Mouse (Mus musculus) midbrain, embryonic 11.5 days (tissue): Measurements from ENCODE around the gene Dhcr7. TPM values are rescaled to one million over a fixed set of nuclear protein-coding genes. Genes with fewer than 3 reads are reported as not detected.

Experiments
- ATAC-seq: fragments of 200-750 bp; cut with Nextera tagmentation; 2 replicates; pipeline ENCODE4 v1.8.0; 2017; ENCODE audit warnings: moderate TSS enrichment, moderate library complexity; ENCODE audit not compliant: low FRiP score
- DNase-seq: peaks from one replicate; pipeline ENCODE4 v3.0.0; 2015; ENCODE audit warnings: low spot score; ENCODE audit errors: missing footprints
- H3K27ac ChIP-seq: fragments of 300-500 bp; sonication (generic); 2 replicates; pipeline ENCODE4 v1.5.1; 2014; ENCODE audit warnings: low read depth, low read length
- H3K27me3 ChIP-seq: fragments of 300-500 bp; sonication (generic); 2 replicates; pipeline ENCODE4 v1.6.1; 2014; ENCODE audit warnings: mild to moderate bottlenecking, low read length, moderate library complexity, mixed read lengths; ENCODE audit not compliant: control insufficient read depth, insufficient read depth
- H3K36me3 ChIP-seq: fragments of 300-500 bp; sonication (generic); 2 replicates; pipeline ENCODE4 v1.6.1; 2014; ENCODE audit warnings: mild to moderate bottlenecking, low read length, moderate library complexity, mixed read lengths; ENCODE audit not compliant: control insufficient read depth, insufficient read depth
- H3K4me1 ChIP-seq: fragments of 300-500 bp; sonication (generic); 2 replicates; pipeline ENCODE4 v1.6.1; 2014; ENCODE audit warnings: low read length; ENCODE audit not compliant: control insufficient read depth, insufficient read depth
- H3K4me2 ChIP-seq: fragments of 300-500 bp; sonication (generic); 2 replicates; pipeline ENCODE4 v1.6.1; 2014; ENCODE audit warnings: mild to moderate bottlenecking, moderate library complexity
- H3K4me3 ChIP-seq: fragments of 300-500 bp; sonication (generic); 2 replicates; pipeline ENCODE4 v1.5.1; 2014; ENCODE audit warnings: low read depth, low read length
- H3K9ac ChIP-seq: fragments of 300-500 bp; sonication (generic); 2 replicates; pipeline ENCODE4 v1.6.1; 2014; ENCODE audit warnings: low read length
- H3K9me3 ChIP-seq: fragments of 300-500 bp; sonication (generic); 2 replicates; pipeline ENCODE4 v1.6.1; 2016; ENCODE audit warnings: low read length; ENCODE audit not compliant: control insufficient read depth
- WGBS: fragments of 180-500 bp; shearing (Covaris S2); extraction: QIAGEN DNeasy Blood & Tissue Kit; methylation state at CpG from one replicate; pipeline ENCODE4 v1.1.7; 2014; 5-methylcytosine and 5-hydroxymethylcytosine counted together
- microRNA-seq: library from miRNA; unstranded; fragments of <30 nt; microRNA quantifications from one replicate; pipeline ENCODE4, GENCODE M21; 2017
- polyA plus RNA-seq: library from polyadenylated mRNA; unstranded; fragments of >200 nt; fragmentation: Nextera tagmentation; extraction: Ambion mirVana; gene quantifications from 2 replicates; pipeline ENCODE4 v1.2.1, GENCODE M21; 2014

The Dhcr7 gene
- polyA plus RNA-seq, 1 experiment from 2014 or later: 88.7 TPM

- ATAC-seq (no peak), DNase-seq (no peak)
- no peak overlapping the region for H3K4me2 ChIP-seq
- WGBS: 94% methylated on average over 5 of the region's 5 CpGs
- H3K9me3 ChIP-seq: no peaks in the 10 kb centered on the region
- no peak overlapping the region for H3K9ac ChIP-seq
- no peaks in the 10 kb centered on the region for H3K27me3 ChIP-seq
- no peak overlapping the region for H3K4me3 ChIP-seq
- no peak overlapping the region for H3K27ac ChIP-seq
- H3K4me1 ChIP-seq: no peaks in the 10 kb centered on the region
- peaks cover 31% of the 10 kb centered on the region for H3K36me3 ChIP-seq
Observed at GRCm38 (mm10) chr7:143848127-143848767, 25.3 kb downstream of the Dhcr7 start.

- no peak overlapping the region for H3K4me3 ChIP-seq
- no peak overlapping the region for H3K4me2 ChIP-seq
- DNase-seq: no peak
- no peaks in the 10 kb centered on the region for H3K27me3 ChIP-seq
- no peak for ATAC-seq
- no peaks in the 10 kb centered on the region for H3K4me1 ChIP-seq
- no peak overlapping the region for H3K9ac ChIP-seq
- H3K36me3 ChIP-seq: peaks cover 25% of the 10 kb centered on the region
- H3K9me3 ChIP-seq: no peaks in the 10 kb centered on the region
- WGBS: 88% methylated on average over 7 of the region's 8 CpGs
- no peak overlapping the region for H3K27ac ChIP-seq
Observed at GRCm38 (mm10) chr7:143848768-143849482, 26.0 kb downstream of the Dhcr7 start.

- no peaks in the 10 kb centered on the region for H3K4me1 ChIP-seq
Observed at GRCm38 (mm10) chr7:143866538-143866937, 43.6 kb downstream of the Dhcr7 start, which contains the start of gene Gm498. TSS of gene Gm498 (plus strand) at chr7:143866838.

GRCm38 (mm10) chr7:143868874-143869273 lies 45.9 kb downstream of the Dhcr7 start:
- Histone ChIP-seq H3K4me3 (no peak overlapping the region), H3K27me3 (no peaks in the 10 kb centered on the region), H3K36me3 (no peaks in the 10 kb centered on the region), H3K9me3 (no peaks in the 10 kb centered on the region), H3K9ac (no peak overlapping the region), H3K4me1 (no peaks in the 10 kb centered on the region), H3K27ac (no peak overlapping the region), H3K4me2 (no peak overlapping the region)
- no peak for DNase-seq
- WGBS: 72% methylated on average over 4 of the region's 4 CpGs
- no peak for ATAC-seq

More at GRCm38 (mm10) chr7:143866538-143866937, 43.6 kb downstream of the Dhcr7 start, which contains the start of gene Gm498:
- DNase-seq: no peak
- 76% methylated on average over 2 of the region's 2 CpGs for WGBS
- Histone ChIP-seq H3K9ac (no peak within 1 kb of the TSS), H3K27ac (no peak within 1 kb of the TSS), H3K9me3 (no peaks in the 10 kb centered on the region), H3K36me3 (no peaks in the 10 kb centered on the region), H3K4me3 (no peak within 1 kb of the TSS), H3K4me2 (no peak within 1 kb of the TSS), H3K27me3 (no peaks in the 10 kb centered on the region)
- no peak for ATAC-seq

- H3K4me3 ChIP-seq: no peak overlapping the region
- H3K9ac ChIP-seq: no peak overlapping the region
- WGBS: 82% methylated on average over 6 of the region's 6 CpGs
- DNase-seq: no peak
- no peaks in the 10 kb centered on the region for H3K4me1 ChIP-seq
- H3K4me2 ChIP-seq: no peak overlapping the region
- ATAC-seq: no peak
- H3K27ac ChIP-seq: no peak overlapping the region
- H3K27me3 ChIP-seq: no peaks in the 10 kb centered on the region
- H3K36me3 ChIP-seq: no peaks in the 10 kb centered on the region
- no peaks in the 10 kb centered on the region for H3K9me3 ChIP-seq
Observed at GRCm38 (mm10) chr7:143883717-143884116, 60.8 kb downstream of the Dhcr7 start.

GRCm38 (mm10) chr7:143891146-143891545 lies 68.2 kb downstream of the Dhcr7 start:
- Histone ChIP-seq H3K4me2 (no peak overlapping the region), H3K4me1 (no peaks in the 10 kb centered on the region), H3K27ac (no peak overlapping the region), H3K9me3 (no peaks in the 10 kb centered on the region), H3K27me3 (no peaks in the 10 kb centered on the region), H3K9ac (no peak overlapping the region), H3K36me3 (no peaks in the 10 kb centered on the region), H3K4me3 (no peak overlapping the region)
- ATAC-seq: no peak
- DNase-seq: no peak
- WGBS: 71% methylated on average over 2 of the region's 2 CpGs

GRCm38 (mm10) chr7:143892361-143892760 lies 69.4 kb downstream of the Dhcr7 start:
- Histone ChIP-seq H3K9ac (no peak overlapping the region), H3K27me3 (no peaks in the 10 kb centered on the region), H3K36me3 (no peaks in the 10 kb centered on the region), H3K9me3 (no peaks in the 10 kb centered on the region), H3K4me1 (no peaks in the 10 kb centered on the region), H3K4me2 (no peak overlapping the region), H3K4me3 (no peak overlapping the region), H3K27ac (no peak overlapping the region)
- DNase-seq (no peak), ATAC-seq (no peak)
- WGBS: 62% methylated on average over 2 of the region's 2 CpGs

Small RNAs within 50 kb of the gene (microRNA-seq; reads per million reads assigned to microRNA genes)
- not detected for gene Gm22064

Other genes with a start within 250 kb of the Dhcr7 start
- 68.9 and 75.7 TPM in 2 replicates for gene Cars, start 223.1 kb upstream of the Dhcr7 start, polyA plus RNA-seq
- gene Tnfrsf26, start 194.4 kb upstream of the Dhcr7 start, polyA plus RNA-seq: 0.19 and 0.44 TPM in 2 replicates
- gene Tnfrsf22, start 173.5 kb upstream of the Dhcr7 start, polyA plus RNA-seq: 8.0 and 9.5 TPM in 2 replicates
- gene Tnfrsf23, start 137.3 kb upstream of the Dhcr7 start, polyA plus RNA-seq: 0.29 and 0.44 TPM in 2 replicates
- 11.2 and 13.0 TPM in 2 replicates for gene Osbpl5, start 66.2 kb upstream of the Dhcr7 start, polyA plus RNA-seq
- not detected in 2 replicates for gene Mrgprg, start 56.2 kb upstream of the Dhcr7 start, polyA plus RNA-seq
- 2.7 and 3.7 TPM in 2 replicates for gene Mrgpre, start 38.6 kb upstream of the Dhcr7 start, polyA plus RNA-seq
- 7.9 and 8.3 TPM in 2 replicates for gene Nadsyn1, start 296 bp upstream of the Dhcr7 start, polyA plus RNA-seq
- not detected in 2 replicates for gene Gm498, start 43.7 kb downstream of the Dhcr7 start, polyA plus RNA-seq
- 2.2 and 2.5 TPM in 2 replicates for gene Shank2, start 178.8 kb downstream of the Dhcr7 start, polyA plus RNA-seq